Mouse (Mus musculus) macrophage (primary cell): Measurements from ENCODE around the gene Gm49510. TPM values are rescaled to one million over a fixed set of nuclear protein-coding genes. Genes with fewer than 3 reads are reported as not detected.

ENCODE experiments used
- H3K27ac ChIP-seq: fragments of 350-480 bp; formaldehyde crosslinking; 2 replicates; pipeline ENCODE4 v1.9.0; 2021
- H3K36me3 ChIP-seq: fragments of 350-480 bp; formaldehyde crosslinking; 2 replicates; pipeline ENCODE4 v1.9.0; 2021; ENCODE audit errors: inconsistent target
- H3K4me3 ChIP-seq: fragments of 350-480 bp; formaldehyde crosslinking; 2 replicates; pipeline ENCODE4 v1.9.0; 2021; ENCODE audit errors: inconsistent target
- H3K79me2 ChIP-seq: fragments of 350-480 bp; formaldehyde crosslinking; 2 replicates; pipeline ENCODE4 v1.9.0; 2021; ENCODE audit errors: inconsistent target
- WGBS: methylation state at CpG from one replicate; pipeline ENCODE4 v1.1.7; 2026; ENCODE audit warnings: inconsistent platforms; ENCODE audit not compliant: missing documents; 5-methylcytosine and 5-hydroxymethylcytosine counted together
- polyA plus RNA-seq: library from polyadenylated mRNA; stranded (reverse); fragments of 250-400 nt; gene quantifications from 3 replicates; pipeline ENCODE4 v1.2.4, GENCODE M21; 2018; ENCODE audit warnings: inconsistent platforms

Gm49510 gene
- polyA plus RNA-seq, 1 experiment from 2014 or later = not detected

- Histone ChIP-seq H3K4me3 (no peak overlapping the region), H3K27ac (peak overlapping the region; percentile 68), H3K36me3 (peaks cover 25% of the 10 kb centered on the region; the same call in 1 of the 2 replicates), H3K79me2 (peaks cover 14% of the 10 kb centered on the region)
- 29% methylated on average over 3 of the region's 3 CpGs for WGBS
Observed at GRCm38 (mm10) chr15:78896149-78896548, 3.3 kb upstream of the Gm49510 start.

GRCm38 (mm10) chr15:78897488-78897887 lies 2.0 kb upstream of the Gm49510 start:
- no peak overlapping the region for H3K27ac ChIP-seq
- H3K79me2 ChIP-seq = peaks cover 28% of the 10 kb centered on the region
- WGBS = 98% methylated on average over 4 of the region's 4 CpGs
- peaks cover 18% of the 10 kb centered on the region; the same call in 1 of the 2 replicates for H3K36me3 ChIP-seq
- H3K4me3 ChIP-seq = no peak overlapping the region

DNA sequence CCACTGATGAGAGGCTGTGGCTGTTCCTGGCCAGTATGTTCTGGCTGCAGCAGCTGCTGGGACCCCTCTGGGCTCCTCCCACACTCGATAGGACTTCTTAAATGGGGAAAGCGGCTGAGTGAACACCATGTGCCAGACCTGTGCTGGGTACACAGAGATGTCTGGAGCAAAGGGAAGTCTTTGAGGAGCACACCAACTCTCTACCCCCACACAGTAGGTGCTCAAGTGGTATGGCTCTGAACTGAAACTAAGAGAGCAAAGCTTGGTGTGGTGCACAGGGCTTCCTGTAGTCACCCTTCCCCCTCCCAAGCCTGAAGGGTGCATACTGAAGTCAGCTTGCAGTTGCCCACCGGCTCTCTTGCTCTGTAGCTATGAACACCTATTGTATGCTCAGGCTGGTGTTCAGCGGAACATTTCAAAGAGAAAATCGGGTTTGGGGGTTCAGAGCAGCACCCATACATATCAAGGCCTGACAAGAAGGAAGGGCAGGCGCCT lies 913 bp upstream of the Gm49510 start:
- 17% methylated on average over 6 of the region's 6 CpGs for WGBS
- Histone ChIP-seq H3K27ac (peak overlapping the region; percentile 43), H3K4me3 (peak overlapping the region; percentile 31; the same call in 1 of the 2 replicates), H3K79me2 (peaks cover 32% of the 10 kb centered on the region), H3K36me3 (peaks cover 16% of the 10 kb centered on the region)

- H3K4me3 ChIP-seq = peak within 1 kb of the TSS; percentile 95
- H3K36me3 ChIP-seq = peaks cover 26% of the 10 kb centered on the region
- peaks cover 32% of the 10 kb centered on the region for H3K79me2 ChIP-seq
- H3K27ac ChIP-seq = peak within 1 kb of the TSS; percentile 85
- WGBS = under 1% methylated on average over 43 of the region's 47 CpGs
Observed at GRCm38 (mm10) chr15:78899740-78900584, 495 bp downstream of the Gm49510 start, which contains the start of gene Sh3bp1. Gene Sh3bp1, plus strand, starts transcription at chr15:78899768.

- Histone ChIP-seq H3K36me3 (peaks cover 35% of the 10 kb centered on the region), H3K79me2 (peaks cover 32% of the 10 kb centered on the region), H3K27ac (peak overlapping the region; percentile 85), H3K4me3 (peak overlapping the region; percentile 95)
- WGBS = 26% methylated on average over 17 of the region's 18 CpGs
Observed at GRCm38 (mm10) chr15:78900585-78901421, 1.3 kb downstream of the Gm49510 start.

DNA sequence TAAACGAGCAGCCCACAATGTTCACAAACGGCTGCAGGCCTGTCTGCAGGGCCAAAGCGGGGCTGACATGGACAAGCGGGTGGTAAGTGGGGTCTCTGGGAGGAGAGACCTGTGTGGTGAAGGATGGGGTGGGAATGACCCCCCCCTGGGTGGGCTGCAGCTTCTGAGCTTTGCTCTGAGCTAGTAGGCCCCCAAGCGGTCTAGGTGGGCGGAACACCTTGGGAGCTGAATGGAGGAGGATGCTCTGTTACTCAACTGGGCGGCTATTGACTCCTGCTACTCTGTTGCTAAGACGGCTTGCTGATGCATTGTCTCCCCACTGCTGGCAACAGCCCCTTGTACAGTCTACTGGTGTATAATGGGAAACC lies 1.9 kb downstream of the Gm49510 start:
- Histone ChIP-seq H3K79me2 (peaks cover 32% of the 10 kb centered on the region), H3K27ac (peak overlapping the region; percentile 85; the same call in 1 of the 2 replicates), H3K4me3 (peak overlapping the region; percentile 95; the same call in 1 of the 2 replicates), H3K36me3 (peaks cover 41% of the 10 kb centered on the region)
- WGBS = 86% methylated on average over 8 of the region's 8 CpGs

DNA sequence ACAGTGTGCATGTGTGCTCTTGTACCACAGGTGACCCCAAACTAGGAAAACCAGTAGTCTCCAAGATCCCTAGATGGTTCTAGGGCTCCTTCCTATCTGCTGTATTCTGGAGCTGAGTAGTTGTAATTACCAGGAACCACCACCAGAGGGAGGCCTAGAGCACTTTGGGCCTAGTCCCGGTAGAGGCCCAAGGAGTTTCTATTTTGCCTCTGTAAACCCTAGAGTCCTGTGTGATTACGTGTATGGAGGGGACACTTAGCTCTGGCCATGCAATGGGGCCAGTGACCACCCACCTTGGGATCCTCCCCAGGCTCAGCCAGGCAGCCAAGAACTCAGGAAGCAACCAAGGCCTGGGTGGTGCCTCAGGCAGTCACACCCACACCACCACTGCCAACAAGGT lies 3.8 kb downstream of the Gm49510 start:
- Histone ChIP-seq H3K4me3 (peak overlapping the region; percentile 4; the same call in 1 of the 2 replicates), H3K79me2 (peaks cover 32% of the 10 kb centered on the region), H3K27ac (no peak overlapping the region; the same call in 1 of the 2 replicates), H3K36me3 (peaks cover 59% of the 10 kb centered on the region)
- 18% methylated on average over 2 of the region's 2 CpGs for WGBS

- 92% methylated on average over 7 of the region's 7 CpGs for WGBS
- H3K36me3 ChIP-seq = peaks cover 86% of the 10 kb centered on the region
Observed at GRCm38 (mm10) chr15:78908399-78908798, 8.9 kb downstream of the Gm49510 start.

GRCm38 (mm10) chr15:78908982-78909381 lies 9.5 kb downstream of the Gm49510 start:
- no peak overlapping the region for H3K4me3 ChIP-seq
- H3K79me2 ChIP-seq = no peaks in the 10 kb centered on the region; the same call in 1 of the 2 replicates
- WGBS = 98% methylated on average over 8 of the region's 8 CpGs
- H3K36me3 ChIP-seq = peaks cover 81% of the 10 kb centered on the region
- H3K27ac ChIP-seq = no peak overlapping the region

More at GRCm38 (mm10) chr15:78908399-78908798, 8.9 kb downstream of the Gm49510 start:
- no peak overlapping the region for H3K27ac ChIP-seq
- H3K4me3 ChIP-seq = no peak overlapping the region
- no peaks in the 10 kb centered on the region; the same call in 1 of the 2 replicates for H3K79me2 ChIP-seq

DNA sequence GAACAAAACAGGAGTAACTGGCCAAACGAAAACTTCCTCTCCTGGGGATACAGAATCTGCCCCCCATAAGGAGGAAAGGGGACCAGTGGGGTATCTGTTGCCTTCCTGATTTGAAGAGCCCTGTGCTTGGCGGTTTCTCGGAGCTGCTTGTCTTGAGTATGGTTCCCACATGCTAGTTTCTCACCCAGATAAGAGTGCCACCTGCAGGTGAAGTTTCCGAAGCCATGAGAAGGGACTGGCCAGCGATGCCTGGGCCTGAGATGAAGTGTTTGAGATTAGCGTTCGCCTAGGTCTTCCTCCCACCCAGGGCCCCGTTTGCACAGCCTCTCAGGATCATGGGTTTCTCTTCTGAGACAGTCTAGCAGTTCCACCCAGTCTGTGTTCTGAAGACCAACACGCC lies 12.6 kb downstream of the Gm49510 start:
- Histone ChIP-seq H3K79me2 (no peaks in the 10 kb centered on the region), H3K27ac (no peak overlapping the region), H3K36me3 (peaks cover 50% of the 10 kb centered on the region), H3K4me3 (no peak overlapping the region)
- 50% methylated on average over 9 of the region's 9 CpGs for WGBS

GRCm38 (mm10) chr15:78913632-78914090 lies 14.2 kb downstream of the Gm49510 start, which contains the start of gene Pdxp:
Gene Pdxp, plus strand, starts transcription at chr15:78913919.
- no peaks in the 10 kb centered on the region for H3K79me2 ChIP-seq
- no peak within 1 kb of the TSS for H3K27ac ChIP-seq
- H3K36me3 ChIP-seq = peaks cover 34% of the 10 kb centered on the region
- H3K4me3 ChIP-seq = no peak within 1 kb of the TSS
- WGBS = 4% methylated on average over 51 of the region's 51 CpGs

DNA sequence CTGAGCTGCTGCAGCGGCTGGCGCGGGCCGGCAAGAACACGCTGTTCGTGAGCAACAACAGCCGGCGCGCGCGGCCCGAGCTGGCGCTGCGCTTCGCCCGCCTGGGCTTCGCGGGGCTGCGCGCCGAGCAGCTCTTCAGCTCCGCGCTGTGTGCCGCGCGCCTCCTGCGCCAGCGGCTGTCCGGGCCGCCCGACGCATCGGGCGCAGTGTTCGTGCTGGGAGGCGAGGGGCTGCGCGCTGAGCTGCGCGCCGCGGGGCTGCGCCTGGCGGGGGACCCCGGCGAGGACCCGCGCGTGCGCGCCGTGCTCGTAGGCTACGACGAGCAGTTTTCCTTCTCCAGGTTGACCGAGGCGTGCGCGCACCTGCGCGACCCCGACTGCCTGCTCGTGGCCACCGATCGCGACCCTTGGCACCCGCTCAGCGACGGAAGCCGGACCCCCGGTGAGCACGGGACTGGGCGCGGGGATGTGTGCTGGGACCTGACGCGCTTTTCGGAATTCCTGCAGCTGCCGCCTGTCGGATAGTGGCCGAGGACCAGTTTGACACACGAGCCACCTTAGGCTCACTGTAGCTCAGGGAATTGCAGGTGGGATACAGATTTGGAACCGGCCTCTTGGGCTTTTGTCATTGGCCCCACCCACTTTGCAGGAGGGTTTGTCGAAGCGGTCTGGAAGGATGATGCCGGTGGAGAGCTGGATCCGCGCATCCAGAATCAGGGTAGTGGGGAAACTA lies 14.8 kb downstream of the Gm49510 start:
- H3K36me3 ChIP-seq = peaks cover 28% of the 10 kb centered on the region
- 3% methylated on average over 65 of the region's 87 CpGs for WGBS
- H3K79me2 ChIP-seq = no peaks in the 10 kb centered on the region
- no peak overlapping the region for H3K27ac ChIP-seq
- H3K4me3 ChIP-seq = no peak overlapping the region

GRCm38 (mm10) chr15:78914823-78915659 lies 15.6 kb downstream of the Gm49510 start:
- H3K79me2 ChIP-seq = no peaks in the 10 kb centered on the region
- 42% methylated on average over 8 of the region's 8 CpGs for WGBS
- no peak overlapping the region for H3K4me3 ChIP-seq
- H3K27ac ChIP-seq = no peak overlapping the region
- peaks cover 20% of the 10 kb centered on the region for H3K36me3 ChIP-seq
